Mouse (Mus musculus) forebrain, embryonic 16.5 days (tissue): Measurements from ENCODE around the gene Llgl2. TPM values are rescaled to one million over a fixed set of nuclear protein-coding genes. Genes with fewer than 3 reads are reported as not detected.

ENCODE experiments used
- ATAC-seq: fragments of 200-750 bp; cut with Nextera tagmentation; 2 replicates; pipeline ENCODE4 v1.8.0; 2017; ENCODE audit warnings: mild to moderate bottlenecking, moderate library complexity
- H3K27ac ChIP-seq: fragments of 300-500 bp; sonication (generic); 2 replicates; pipeline ENCODE4 v1.5.1; 2014; ENCODE audit warnings: low read length, control low read depth
- H3K27me3 ChIP-seq: fragments of 300-500 bp; sonication (generic); replicated peaks from 2 replicates; pipeline ENCODE4 v1.6.1; 2014; ENCODE audit warnings: low read length; ENCODE audit not compliant: control insufficient read depth, insufficient read depth
- H3K36me3 ChIP-seq: fragments of 300-500 bp; sonication (generic); 2 replicates; pipeline ENCODE4 v1.6.1; 2014; ENCODE audit not compliant: control insufficient read depth, insufficient read depth
- H3K4me1 ChIP-seq: fragments of 300-500 bp; sonication (generic); replicated peaks from 2 replicates; pipeline ENCODE4 v1.6.1; 2014; ENCODE audit warnings: low read length; ENCODE audit not compliant: control insufficient read depth, insufficient read depth
- H3K4me2 ChIP-seq: fragments of 300-500 bp; sonication (generic); 2 replicates; pipeline ENCODE4 v1.6.1; 2014; ENCODE audit warnings: mild to moderate bottlenecking, low read length, control low read depth
- H3K4me3 ChIP-seq: fragments of 300-500 bp; sonication (generic); replicated peaks from 2 replicates; pipeline ENCODE4 v1.5.1; 2014; ENCODE audit warnings: mild to moderate bottlenecking, low read length, control low read depth
- H3K9ac ChIP-seq: fragments of 300-500 bp; sonication (generic); replicated peaks from 2 replicates; pipeline ENCODE4 v1.6.1; 2014; ENCODE audit warnings: low read depth, low read length, control low read depth
- H3K9me3 ChIP-seq: fragments of 300-500 bp; sonication (generic); 2 replicates; pipeline ENCODE4 v1.6.1; 2016; ENCODE audit warnings: low read length; ENCODE audit not compliant: control insufficient read depth
- WGBS: fragments of 180-500 bp; shearing (Covaris S2); extraction: QIAGEN DNeasy Blood & Tissue Kit; methylation state at CpG from one replicate; pipeline ENCODE4 v1.1.7; 2014; 5-methylcytosine and 5-hydroxymethylcytosine counted together
- polyA plus RNA-seq: library from polyadenylated mRNA; unstranded; fragments of >200 nt; fragmentation: Nextera tagmentation; extraction: Ambion mirVana; gene quantifications from 2 replicates; pipeline ENCODE4 v1.2.1, GENCODE M21; 2015

The Llgl2 gene
- polyA plus RNA-seq: 1.3 and 2.0 TPM in 2 replicates

DNA sequence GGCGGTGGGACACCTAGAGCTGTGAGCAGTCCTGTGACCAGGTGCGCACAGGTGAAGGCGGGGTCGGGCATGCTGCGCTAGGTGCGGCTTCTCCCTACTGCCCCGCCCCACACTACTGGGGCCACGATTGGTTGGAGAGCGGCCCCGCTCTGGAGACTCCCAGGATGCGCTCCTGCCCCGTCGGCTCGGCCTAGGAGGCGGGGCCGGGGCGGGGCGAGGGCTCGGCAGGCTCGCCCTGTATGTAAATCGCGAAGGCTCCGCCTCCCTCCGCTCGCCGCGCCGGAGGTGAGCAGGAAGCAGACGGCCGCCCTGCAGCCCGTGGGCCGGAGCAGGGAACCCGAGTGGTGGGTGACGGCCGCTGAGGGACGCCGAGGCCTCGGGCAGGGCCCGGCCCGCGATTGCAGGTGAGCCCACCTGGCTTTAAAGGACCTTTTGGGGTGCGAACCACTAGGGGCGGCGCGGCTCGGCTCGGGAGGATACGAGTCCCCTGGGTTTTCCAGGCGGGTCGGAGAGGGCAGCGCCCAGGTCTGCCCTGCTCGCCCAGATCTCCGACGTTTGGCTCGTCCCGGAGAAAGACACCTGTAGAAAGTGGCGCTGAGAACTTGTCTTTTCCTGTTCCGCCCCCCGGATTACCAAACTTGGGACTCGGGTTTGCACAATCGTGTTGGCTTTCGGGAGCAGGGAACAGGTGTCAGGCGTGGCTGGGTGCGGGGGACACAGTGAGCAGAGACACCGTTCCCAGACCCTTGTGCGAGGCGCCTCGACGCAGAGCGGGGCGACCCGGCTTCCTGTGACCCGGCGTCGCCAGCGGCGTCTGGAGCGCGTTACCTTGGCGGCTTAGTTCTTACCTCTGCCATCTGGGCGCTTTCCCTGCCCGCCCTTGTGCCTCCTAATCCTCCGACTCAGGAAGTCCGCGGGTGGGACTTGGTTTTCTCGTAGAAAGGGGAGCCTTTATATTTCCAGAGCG lies at the start of gene Llgl2:
TSS of gene Llgl2 (plus strand) at position 276 of the 967 bp plus-strand sequence.
- peak within 1 kb of the TSS; percentile 60 for H3K4me3 ChIP-seq
- H3K9me3 ChIP-seq: no peaks in the 10 kb centered on the region
- no peak within 1 kb of the TSS for H3K27ac ChIP-seq
- peak within 1 kb of the TSS; percentile 64 for H3K9ac ChIP-seq
- H3K36me3 ChIP-seq: peaks cover 11% of the 10 kb centered on the region
- peak within 1 kb of the TSS; percentile 97 for H3K4me2 ChIP-seq
- WGBS: under 1% methylated on average over 85 of the region's 87 CpGs
- peaks cover 31% of the 10 kb centered on the region for H3K27me3 ChIP-seq
- peaks cover 14% of the 10 kb centered on the region for H3K4me1 ChIP-seq
- peak; percentile 95 for ATAC-seq

DNA sequence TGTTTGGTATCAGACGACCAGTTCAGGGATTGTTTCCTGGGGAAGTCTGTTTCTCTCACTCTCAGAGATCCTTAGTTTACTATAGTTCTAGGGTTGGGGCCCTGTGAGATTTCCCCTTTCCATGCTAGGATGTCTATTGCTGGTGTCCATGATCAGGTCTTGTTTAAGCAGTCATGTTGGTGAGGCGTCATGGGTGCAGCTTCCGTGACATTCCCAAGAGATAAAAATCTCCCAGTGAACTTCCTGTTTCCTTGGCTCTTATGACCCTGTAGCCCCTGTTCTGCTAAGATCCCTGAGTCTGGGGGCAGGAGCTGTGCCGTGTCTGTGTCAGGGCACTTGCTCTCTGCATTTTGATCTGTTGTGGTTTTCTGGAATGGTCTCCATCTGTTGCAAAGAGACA lies 49.2 kb upstream of the Llgl2 start:
- no peak overlapping the region for H3K4me3 ChIP-seq
- H3K9ac ChIP-seq: no peak overlapping the region
- no peak for ATAC-seq
- 78% methylated on average over 4 of the region's 4 CpGs for WGBS
- no peaks in the 10 kb centered on the region for H3K36me3 ChIP-seq
- no peaks in the 10 kb centered on the region; the same call in 1 of the 2 replicates for H3K9me3 ChIP-seq
- no peaks in the 10 kb centered on the region for H3K27me3 ChIP-seq
- no peak overlapping the region for H3K27ac ChIP-seq
- no peak overlapping the region for H3K4me2 ChIP-seq
- peaks cover 23% of the 10 kb centered on the region for H3K4me1 ChIP-seq

DNA sequence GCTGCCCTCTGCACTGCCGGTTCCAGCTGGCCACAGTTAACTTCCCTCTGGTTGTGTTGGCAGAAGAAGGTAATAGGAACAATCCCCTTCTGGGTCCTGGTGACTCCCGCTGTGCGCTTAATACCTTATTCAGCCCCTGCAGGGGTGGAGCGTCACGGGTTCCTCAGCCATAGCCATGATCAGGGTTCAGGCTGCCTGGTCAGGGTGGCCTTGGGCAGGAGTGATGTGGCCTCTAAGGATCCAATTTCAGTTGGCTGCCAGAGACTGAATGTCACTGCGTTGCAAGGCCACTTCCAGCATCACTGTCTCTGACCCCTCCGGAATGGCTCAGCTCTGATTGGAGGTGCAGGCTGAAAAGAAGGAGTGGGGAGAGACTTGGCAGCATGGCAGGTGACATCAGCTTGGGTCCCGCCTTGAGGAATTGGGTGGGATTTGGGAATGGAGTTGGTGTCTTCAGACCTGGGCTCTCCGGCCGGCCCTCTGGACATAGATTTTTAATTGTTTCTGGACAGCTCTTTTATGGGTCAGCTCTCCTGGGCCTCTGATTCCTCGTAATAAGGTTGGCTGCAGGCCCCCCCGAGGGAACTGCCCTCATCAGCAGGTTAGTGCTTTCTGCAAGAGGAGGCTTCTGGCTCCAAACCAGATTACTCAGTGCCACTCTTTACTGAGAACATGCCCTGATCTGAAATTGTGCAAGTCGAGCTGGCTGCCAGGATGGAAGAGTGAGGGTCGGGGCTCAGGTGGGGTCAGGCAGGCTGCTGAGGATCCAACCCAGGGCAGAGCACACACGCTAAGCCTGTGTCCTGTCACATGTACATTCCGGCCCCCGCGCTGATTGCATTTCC lies 47.8 kb upstream of the Llgl2 start:
- no peak overlapping the region for H3K4me3 ChIP-seq
- no peak overlapping the region for H3K9ac ChIP-seq

DNA sequence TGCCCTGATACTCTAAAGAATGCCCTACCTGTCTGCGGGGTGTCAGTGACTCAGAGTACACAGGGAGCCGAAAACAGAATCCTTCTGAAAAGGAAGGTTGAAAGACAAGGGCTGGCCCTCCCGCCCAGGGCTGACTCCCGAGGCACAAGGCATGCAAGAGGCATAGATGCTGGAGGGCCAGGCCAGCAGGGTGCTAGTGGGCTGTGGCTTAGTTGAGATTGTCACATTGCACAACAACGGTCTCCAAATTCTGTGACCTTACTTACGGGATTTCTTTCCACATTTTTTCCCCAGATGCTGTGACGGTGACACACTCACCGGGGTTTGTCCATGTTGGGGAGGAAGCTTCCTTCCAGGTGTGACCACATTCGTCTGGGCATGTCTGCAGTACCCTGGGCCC lies 46.9 kb upstream of the Llgl2 start:
- no peak for ATAC-seq
- Histone ChIP-seq H3K36me3 (no peaks in the 10 kb centered on the region), H3K27ac (no peak overlapping the region), H3K9me3 (no peaks in the 10 kb centered on the region; the same call in 1 of the 2 replicates), H3K4me2 (no peak overlapping the region), H3K4me3 (no peak overlapping the region), H3K4me1 (peaks cover 43% of the 10 kb centered on the region), H3K27me3 (no peaks in the 10 kb centered on the region), H3K9ac (no peak overlapping the region)
- WGBS: 49% methylated on average over 9 of the region's 9 CpGs

More for the DNA sequence above, 47.8 kb upstream of the Llgl2 start:
- 41% methylated on average over 18 of the region's 18 CpGs for WGBS
- Histone ChIP-seq H3K4me1 (peaks cover 37% of the 10 kb centered on the region), H3K36me3 (no peaks in the 10 kb centered on the region), H3K4me2 (no peak overlapping the region), H3K27ac (no peak overlapping the region), H3K9me3 (no peaks in the 10 kb centered on the region; the same call in 1 of the 2 replicates), H3K27me3 (no peaks in the 10 kb centered on the region)
- ATAC-seq: no peak

DNA sequence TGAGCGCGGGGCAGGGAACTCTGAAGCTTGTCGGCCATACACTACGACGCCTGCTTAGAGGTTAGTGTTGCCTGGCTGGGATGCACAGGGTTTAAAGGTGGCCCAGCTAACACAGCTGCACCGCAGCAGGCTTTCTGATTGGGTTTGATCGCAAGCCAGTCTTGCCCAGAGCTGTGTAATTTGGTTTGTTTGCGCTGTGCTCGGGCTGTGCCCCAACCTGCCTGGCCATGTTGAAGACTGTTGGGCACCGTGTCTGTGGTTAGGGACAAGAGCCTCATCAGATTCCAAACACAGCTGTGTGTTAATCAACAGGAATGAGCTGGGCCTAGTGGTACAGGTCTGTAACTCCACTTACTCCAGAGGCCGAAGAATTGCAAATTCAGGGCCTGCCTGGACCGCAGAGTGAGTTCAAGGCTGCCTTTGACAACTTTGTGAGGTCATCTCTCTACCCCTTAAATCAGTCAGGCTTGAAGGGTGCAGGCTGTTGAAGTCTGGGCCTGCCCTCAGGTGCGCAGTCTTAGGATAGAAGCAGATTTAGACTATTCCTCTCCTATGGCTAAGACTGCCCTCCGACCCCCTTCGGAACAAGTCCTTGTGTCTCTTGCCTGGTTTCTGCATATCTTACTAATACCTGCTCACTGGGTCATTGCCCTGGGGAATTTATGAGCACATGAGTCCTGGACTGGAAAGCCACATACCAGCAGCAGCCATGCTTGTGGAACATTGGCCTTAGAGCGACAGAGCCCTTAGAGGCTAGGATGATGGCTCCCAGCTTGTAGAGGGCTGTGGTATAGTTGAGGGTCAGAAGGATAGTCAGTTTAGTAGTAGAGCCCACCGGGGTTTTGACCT lies 46.1 kb upstream of the Llgl2 start:
- H3K27ac ChIP-seq: no peak overlapping the region
- no peak overlapping the region for H3K9ac ChIP-seq
- no peaks in the 10 kb centered on the region for H3K27me3 ChIP-seq
- H3K9me3 ChIP-seq: no peaks in the 10 kb centered on the region; the same call in 1 of the 2 replicates
- 83% methylated on average over 17 of the region's 17 CpGs for WGBS
- no peaks in the 10 kb centered on the region for H3K36me3 ChIP-seq
- no peak overlapping the region for H3K4me3 ChIP-seq
- H3K4me1 ChIP-seq: peaks cover 43% of the 10 kb centered on the region
- ATAC-seq: no peak
- H3K4me2 ChIP-seq: no peak overlapping the region

DNA sequence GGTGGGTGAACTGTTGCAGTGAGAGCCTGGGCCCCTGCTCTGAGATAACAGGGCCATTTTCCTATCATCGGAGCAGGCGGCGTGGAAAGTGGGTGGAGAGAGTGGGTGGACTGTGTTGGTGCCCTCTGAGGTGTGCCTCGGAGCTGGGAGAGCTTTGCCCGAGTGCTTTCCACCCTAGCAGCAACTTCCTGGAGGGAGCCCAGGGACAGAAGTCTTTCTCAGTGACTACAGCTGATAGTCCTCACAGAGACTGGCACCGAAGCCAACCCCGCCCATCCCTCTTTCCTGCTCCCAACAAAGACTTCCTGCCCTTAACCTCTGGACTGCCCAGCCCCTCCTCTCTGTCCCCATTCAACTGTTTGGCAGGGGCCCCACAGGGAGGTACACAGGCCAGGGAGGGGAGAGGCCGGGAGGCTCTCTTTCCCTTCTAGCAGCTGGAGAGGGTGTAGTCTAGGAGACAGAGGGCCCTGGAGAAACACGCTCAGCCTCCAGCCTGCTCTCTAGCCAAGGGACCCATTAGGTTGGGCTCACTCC lies 44.7 kb upstream of the Llgl2 start:
- H3K4me1 ChIP-seq: peaks cover 43% of the 10 kb centered on the region
- no peak overlapping the region for H3K4me3 ChIP-seq
- H3K9ac ChIP-seq: no peak overlapping the region
- no peaks in the 10 kb centered on the region for H3K36me3 ChIP-seq
- no peaks in the 10 kb centered on the region for H3K27me3 ChIP-seq
- WGBS: 4% methylated on average over 9 of the region's 9 CpGs
- no peaks in the 10 kb centered on the region for H3K9me3 ChIP-seq
- H3K4me2 ChIP-seq: no peak overlapping the region
- H3K27ac ChIP-seq: peak overlapping the region; percentile 38
- peak; percentile 65 for ATAC-seq

DNA sequence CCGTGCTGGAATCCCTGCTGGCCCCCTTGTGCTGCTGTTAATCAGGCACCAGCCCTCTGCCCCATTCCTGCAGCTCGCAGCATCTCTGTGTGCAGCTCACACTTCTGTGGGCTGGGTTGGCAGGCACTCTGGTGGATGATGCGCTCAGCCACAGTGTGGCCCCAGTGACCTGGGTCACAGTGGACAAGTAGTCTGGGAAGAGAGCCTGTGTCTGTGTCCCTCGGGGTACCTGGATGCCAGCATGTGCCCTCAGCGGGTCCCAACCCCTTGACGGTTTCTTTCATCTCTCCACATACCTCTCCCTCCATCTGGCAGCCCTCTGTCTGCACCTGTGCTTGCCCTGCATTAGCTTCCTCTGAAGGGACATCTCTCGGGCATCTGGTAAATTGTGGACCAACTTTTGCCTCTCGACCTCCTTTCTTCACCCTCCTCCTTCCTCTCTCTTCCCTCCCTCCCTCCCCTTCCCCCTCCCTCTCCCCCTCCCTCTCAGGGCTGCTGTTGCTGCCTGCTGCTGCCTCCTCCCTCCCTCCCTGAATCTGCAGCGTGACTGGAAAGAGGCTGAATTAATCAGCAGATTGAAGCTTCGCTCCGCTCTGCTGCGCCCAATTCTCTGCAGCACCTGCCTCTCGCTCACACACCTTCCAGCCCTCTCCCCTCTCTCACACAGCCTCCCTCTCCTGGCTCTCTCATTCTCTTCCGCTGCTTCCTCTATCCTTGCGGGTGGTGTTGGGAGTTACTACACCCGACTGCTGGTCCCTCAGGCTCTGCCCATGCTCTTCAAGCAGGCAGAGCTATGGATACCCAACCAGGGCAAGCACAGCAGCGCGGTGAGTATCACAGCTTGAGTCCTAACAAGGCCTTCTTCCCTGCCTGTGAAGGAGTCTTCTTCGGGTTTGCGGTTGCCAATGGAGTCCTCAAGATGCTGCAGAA lies 43.4 kb upstream of the Llgl2 start:
- ATAC-seq: peak; percentile 80
- H3K4me3 ChIP-seq: 0 out of 2 replicates have a peak overlapping the region, but pooled peaks have one; percentile 12
- H3K27me3 ChIP-seq: no peaks in the 10 kb centered on the region
- WGBS: 7% methylated on average over 20 of the region's 20 CpGs
- H3K9me3 ChIP-seq: no peaks in the 10 kb centered on the region
- no peaks in the 10 kb centered on the region for H3K36me3 ChIP-seq
- H3K4me2 ChIP-seq: peak overlapping the region; percentile 39
- peak overlapping the region; percentile 39 for H3K9ac ChIP-seq
- peaks cover 43% of the 10 kb centered on the region for H3K4me1 ChIP-seq
- peak overlapping the region; percentile 64 for H3K27ac ChIP-seq

DNA sequence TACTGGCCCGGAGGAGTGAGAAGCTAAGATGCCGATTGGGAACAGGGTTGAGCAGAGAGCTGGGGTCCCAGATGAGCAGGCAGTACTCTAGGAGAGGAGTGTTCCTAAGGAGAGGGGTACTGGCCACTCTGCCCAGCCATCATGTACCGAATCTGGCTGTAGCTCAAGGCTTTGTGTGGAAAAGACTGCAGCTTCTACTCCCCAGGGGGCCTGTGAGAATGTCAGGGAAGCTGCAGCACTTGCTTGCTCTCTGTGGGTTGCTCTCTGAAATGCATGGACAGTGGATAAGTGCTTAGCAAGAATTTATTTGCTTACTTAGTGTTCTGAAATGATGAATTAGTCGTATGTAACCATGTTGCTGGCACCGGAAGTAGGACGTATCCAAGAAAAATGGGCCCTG lies 37.4 kb upstream of the Llgl2 start:
- WGBS: 67% methylated on average over 6 of the region's 6 CpGs
- Histone ChIP-seq H3K9ac (no peak overlapping the region), H3K36me3 (peaks cover 2% of the 10 kb centered on the region; the same call in 1 of the 2 replicates), H3K4me3 (no peak overlapping the region), H3K9me3 (no peaks in the 10 kb centered on the region), H3K27ac (no peak overlapping the region), H3K27me3 (no peaks in the 10 kb centered on the region), H3K4me1 (peaks cover 2% of the 10 kb centered on the region; the same call in 1 of the 2 replicates), H3K4me2 (no peak overlapping the region)
- no peak for ATAC-seq
